Mouse (Mus musculus): ENCODE results near the gene H2afj.
A peak's percentile ranks its signal among the peaks of the same experiment; 100 is the strongest.

Gene H2afj

DNA sequence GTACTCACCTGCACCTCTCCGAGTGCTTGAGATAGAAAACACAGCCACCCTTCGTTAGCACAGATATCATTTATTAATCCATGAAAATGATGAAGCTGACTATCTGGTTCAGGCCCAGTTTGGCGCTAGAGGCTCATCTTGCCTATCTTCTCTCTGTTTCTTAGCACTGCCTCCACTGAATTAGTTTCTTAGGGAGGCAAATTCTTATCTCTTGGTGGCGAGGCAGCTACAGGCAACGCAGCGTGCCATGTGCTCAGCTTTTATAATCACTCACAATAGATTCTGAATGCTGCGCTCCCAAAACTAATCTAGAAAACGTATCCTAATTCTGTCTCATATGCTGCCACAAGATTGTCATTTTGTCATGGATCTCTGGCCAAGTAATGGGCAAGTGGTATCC, 40.4 kb downstream of the H2afj start:
- no peak for DNase-seq

DNA sequence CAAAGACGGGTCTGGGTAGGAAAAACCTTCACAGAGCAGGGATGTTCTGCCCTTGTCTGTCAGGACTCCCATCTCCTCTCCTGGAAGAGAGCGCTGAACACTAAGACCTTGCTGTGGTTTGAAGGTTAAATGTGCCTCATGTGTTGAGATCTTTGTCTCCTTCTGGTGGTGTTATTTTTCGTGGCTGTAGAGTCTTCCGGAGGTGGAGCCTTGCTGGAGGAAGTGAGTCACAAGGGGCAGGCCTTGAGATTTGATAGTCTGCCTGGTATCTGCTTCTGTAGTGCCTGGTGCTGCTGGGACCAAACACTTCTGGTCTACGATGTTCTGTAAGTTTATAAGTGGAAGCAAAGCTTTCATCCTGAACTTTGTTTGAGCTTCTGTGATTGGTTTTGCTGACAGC, 40.9 kb downstream of the H2afj start:
- DNase-seq = no peak

DNA sequence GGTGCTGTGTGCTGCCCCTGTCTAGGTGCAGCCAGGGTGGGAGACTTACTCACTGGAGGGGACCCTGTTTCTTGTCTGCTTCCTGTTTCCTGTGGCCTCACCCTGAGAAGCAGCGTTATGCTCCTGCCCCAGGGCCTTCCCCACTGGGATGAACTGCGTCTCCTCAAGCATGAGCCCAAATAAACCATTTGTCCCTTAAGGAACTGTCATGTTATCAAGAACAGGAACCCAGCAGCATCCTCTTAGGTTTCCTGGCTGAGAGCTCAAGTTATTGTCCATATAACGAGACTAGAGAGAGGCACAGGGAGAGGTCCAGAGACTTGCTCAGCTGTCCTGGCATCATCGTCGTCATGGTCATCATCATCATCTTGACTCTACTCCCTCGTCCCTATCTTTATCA, 42.2 kb downstream of the H2afj start:
- no peak for DNase-seq

DNA sequence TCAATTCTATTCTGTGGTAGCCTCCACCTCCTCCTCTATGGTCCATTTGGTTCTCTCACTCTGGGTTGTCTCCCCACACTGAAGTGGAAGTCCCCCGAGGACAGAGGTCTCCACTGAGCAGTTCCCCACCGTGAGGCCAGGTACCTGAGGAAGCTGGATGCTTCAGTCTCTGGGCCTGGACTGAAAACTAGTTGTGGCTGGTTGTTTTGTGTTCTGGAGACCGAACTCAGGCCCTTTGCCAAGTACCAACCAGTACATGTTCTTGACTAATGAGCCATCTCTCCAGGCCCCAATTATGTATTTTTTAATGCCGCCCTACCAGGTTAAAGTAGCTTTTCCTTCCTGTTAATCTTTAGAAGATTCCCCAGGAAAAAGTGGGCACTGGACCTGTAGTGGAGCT, 44.3 kb downstream of the H2afj start:
- DNase-seq = peak; percentile 38

DNA sequence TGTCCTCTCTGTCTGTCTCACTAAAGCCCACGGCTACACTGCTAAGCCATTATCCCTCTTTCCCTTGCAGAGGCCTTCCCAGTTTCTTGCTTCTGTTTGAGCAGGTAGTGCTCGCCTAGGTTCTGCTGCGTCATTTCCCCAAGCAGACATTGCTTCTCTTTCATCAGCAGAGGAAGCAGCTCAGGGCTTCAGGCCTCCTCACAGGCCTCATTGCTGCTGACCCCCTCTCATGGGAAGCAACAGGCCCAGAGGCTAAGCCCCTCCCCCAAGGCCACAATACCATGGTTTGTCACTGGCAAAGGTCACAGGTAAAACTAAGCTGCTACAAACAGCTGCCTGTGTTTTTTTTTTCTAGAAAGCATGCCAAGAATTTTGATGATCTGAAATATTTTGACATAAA, 44.7 kb downstream of the H2afj start:
- peak; percentile 52 for DNase-seq

DNA sequence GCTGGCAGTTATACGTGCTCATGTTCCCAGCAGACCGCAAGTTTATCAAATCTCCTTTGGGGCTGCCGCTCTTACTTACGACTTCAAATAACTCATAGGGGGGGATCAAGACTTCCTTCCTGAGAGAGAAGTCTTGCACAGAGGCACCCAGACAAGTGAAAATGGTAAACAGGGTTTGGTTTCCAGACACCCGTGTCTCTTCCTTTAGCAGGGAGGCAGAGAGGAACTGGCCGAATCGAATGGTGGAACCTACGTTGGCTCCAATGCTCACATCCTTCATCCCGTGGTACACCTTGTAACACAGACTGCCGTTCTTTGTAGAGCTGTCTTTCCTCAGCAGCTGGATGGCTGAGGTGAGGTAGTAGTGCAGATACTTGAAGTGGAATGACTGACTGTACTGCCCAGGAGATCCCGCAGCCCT, 46.3 kb downstream of the H2afj start:
- DNase-seq = no peak

DNA sequence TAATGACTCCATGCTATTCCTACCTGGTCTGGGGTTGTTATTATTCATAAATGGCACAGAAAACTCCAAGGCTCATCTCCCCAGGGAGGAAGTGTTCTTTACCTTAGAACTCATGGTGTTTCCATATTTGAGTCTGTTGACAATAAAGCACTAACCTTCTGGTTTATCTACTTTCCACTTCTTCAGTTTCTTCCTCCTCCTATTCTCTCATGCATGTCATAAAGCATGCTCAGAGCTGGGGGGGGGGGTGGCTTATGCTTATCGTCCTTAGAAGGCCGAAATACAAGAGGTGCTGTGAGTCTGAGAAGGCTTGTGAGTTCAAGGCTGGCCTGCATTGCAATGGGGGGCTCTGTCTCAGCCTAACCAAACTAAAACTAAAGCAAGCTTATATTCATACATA, 47.1 kb downstream of the H2afj start:
- DNase-seq = no peak

DNA sequence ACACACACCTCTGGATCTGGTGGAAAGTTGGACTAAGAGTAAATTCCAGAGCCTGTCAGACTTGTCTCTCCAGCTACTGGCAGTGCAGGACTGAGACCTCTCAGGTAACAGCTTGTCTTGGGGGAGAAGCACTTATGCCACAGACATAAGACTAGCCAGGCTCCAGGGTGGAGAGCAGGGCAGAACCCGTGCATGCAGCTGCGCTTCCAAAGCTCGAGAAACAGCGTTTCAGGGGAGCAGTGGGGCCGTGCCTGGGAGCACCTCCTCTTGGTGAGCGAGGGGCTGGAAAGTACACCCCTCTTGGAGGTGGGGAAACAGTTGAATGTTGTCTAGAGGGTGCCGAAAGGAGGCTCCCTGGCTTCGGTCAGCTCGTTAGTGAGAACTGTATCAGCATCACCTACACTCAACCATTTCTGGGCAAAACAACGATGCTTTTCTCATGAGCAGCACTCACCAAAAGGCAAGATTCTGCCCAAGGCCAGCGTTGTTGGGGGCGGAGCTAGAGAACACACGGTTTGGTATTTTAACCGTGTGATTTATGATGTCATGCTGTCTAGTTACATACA, 48.1 kb downstream of the H2afj start:
- no peak for DNase-seq

DNA sequence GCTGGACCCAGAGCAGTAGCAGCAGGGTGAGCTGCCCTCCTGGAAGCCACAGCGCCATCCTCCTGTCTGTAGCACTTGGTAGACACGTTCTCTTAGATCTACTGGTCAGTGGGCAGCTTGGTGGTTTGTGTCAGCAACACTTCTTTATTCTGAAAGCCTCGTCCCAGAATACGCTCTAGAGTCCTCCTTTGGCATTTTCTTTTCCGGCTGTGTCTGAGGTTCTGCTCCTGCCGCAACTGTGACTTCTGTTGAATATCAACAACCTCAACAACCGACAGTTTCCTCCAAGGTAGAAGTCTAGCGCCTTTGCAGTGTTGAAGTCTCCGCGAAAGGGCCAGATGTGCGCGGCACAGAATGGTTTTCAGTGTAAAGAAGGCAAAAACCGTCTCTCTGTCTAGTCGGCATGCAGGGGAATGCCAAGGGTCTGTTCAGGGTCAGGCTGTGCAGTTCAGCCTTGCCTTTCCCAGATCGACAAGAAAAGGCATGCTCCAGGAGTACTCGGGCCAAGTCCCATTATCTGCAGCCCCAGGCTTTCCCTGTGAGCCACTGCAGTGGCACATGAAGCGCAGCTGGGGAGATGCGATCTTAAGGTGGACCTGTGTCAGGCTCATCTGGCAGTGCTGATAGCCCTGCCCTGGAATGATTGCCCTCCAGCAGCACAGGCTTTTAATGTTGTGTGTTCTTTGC, 49.3 kb downstream of the H2afj start, which contains the start of gene Art4:
Art4 (minus strand) TSS at position 548 of the 687 bp plus-strand sequence.
- peak; percentile 48 for DNase-seq

DNA sequence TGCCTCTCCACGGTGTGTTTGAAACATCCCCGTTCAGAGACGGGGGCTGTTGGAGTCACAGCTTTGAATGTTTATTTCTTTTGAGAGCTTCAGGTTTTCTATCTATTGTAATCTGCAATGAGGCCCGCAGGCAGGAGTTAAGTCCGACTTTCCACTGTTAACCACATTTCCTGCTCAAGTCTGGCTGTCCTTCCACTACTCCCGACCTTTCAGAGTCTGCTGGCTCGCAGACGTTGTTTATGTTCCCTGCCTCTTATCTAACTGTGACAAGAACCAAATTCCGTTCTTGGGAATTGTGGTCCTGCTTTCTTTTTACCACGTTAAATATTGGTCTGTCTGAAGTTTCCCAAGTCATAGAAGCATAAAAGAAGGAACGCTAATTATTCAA, 49.8 kb downstream of the H2afj start:
- peak; percentile 64 for DNase-seq

DNA sequence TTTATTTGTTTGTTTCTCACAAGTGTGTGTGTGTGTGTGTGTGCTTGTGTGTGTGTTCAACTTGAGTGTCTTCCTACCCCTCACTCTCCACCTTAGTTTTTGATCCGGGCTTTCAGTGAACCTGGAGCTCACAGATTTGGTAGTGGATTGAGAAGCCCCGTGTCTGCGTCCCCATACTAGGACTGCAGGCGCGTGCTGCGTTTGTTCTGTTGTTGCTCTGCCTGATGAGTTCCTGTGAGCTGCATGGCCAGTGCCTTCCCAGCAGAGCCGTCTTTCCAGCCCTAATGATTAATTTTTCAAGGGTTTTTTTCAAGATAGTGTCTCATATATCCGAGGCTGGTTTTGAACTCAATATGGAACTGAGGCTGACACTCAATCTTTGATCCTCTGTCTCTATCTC, 50.4 kb downstream of the H2afj start:
- DNase-seq = peak; percentile 42
